Mouse (Mus musculus): Measurements from ENCODE around the gene Chrna5. TPM values are rescaled to one million over a fixed set of nuclear protein-coding genes. Genes with fewer than 3 reads are reported as not detected.
A peak's percentile ranks its signal among the peaks of the same experiment; 100 is the strongest.

Chrna5 gene
- polyA plus RNA-seq, 1 experiment from 2014 or later: 0.27 TPM

DNA sequence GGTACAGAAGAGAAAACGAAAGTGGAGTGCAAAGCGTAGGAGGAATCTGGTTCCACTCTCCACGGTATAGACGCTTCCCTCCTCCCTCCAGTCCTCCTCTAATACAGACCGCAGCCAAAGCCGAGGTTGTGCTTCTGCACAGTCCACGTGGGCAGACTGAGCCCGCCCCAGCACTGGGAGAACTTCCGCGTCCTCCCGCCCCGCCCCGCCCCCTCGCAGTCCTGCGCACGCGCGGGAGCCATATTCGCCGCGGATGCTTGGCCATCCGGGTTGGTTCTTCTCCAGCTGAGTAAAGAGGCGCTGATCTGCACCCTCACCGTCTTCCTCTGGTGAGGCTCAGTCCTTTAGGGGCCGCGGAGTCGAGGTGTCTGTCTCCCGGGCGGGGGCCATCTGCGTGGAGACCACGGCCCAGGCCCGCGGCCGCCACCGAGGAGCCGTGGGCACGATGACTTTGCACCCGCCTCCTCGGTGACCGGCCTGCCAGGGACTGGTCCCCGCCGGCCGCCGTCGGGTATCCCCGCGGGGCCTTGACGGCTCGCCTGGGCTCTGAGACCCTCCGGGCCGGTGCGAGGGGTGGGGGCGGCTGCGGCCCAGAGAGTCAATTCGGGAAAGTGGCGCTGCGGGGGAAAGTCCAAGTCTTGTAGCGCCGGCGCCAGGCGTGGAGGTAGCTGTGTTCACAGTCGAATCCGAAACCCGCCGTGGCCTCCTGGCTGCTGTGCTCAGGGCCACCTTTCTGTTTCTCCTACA lies 29.9 kb upstream of the Chrna5 start, which contains the start of the genes Psma4 and AY074887:
Gene Psma4, plus strand, starts transcription at position 216 of the 747 bp plus-strand sequence.
Gene AY074887, minus strand, starts transcription at position 424 of the 747 bp plus-strand sequence.
- under 1% methylated on average over 65 of the region's 65 CpGs for WGBS

GRCm38 (mm10) chr9:54961059-54961458 lies 19.6 kb upstream of the Chrna5 start:
- Histone ChIP-seq H3K4me3 (ENCODE audit: control insufficient read depth in 1 of 2, insufficient read depth in 1 of 2, low read depth in 1 of 2, low read length in 2 of 2) (no peak overlapping the region), H3K4me2 (ENCODE audit: low read length) (no peak overlapping the region), H3K4me1 (ENCODE audit: control insufficient read depth in 2 of 2, insufficient read depth in 2 of 2, low read length in 2 of 2) (no peaks in the 10 kb centered on the region), H3K36me3 (ENCODE audit: control insufficient read depth, insufficient read depth, low read length) (peaks cover 43% of the 10 kb centered on the region), H3K27me3 (ENCODE audit: control insufficient read depth, insufficient read depth, low read length) (no peaks in the 10 kb centered on the region), H3K9me3 (ENCODE audit: control insufficient read depth, low read length) (no peaks in the 10 kb centered on the region), H3K9ac (ENCODE audit: low read length) (no peak overlapping the region), H3K27ac (replicated peaks in 1 of 2; ENCODE audit: control insufficient read depth in 1 of 2, insufficient read depth in 1 of 2, low read depth in 2 of 2, low read length in 2 of 2) (no peak overlapping the region)
- WGBS: 87% methylated on average over 4 of the region's 4 CpGs
- no peak for ATAC-seq (ENCODE audit: insufficient number of reproducible peaks, insufficient read depth, low FRiP score, low read depth)

More for the DNA sequence above, 29.9 kb upstream of the Chrna5 start, which contains the start of the genes Psma4 and AY074887:
- H3K36me3 ChIP-seq (ENCODE audit: control insufficient read depth, insufficient read depth, low read length): peaks cover 43% of the 10 kb centered on the region
- H3K9me3 ChIP-seq (ENCODE audit: control insufficient read depth, low read length): no peaks in the 10 kb centered on the region
- H3K4me1 ChIP-seq (ENCODE audit: control insufficient read depth in 2 of 2, insufficient read depth in 2 of 2, low read length in 2 of 2): peaks cover 0 to 8% of the 10 kb centered on the region in 2 experiments; a peak in 2 of 4 replicates
- peak within 1 kb of the TSS; percentile 72 for H3K4me2 ChIP-seq (ENCODE audit: low read length)
- no peaks in the 10 kb centered on the region for H3K27me3 ChIP-seq (ENCODE audit: control insufficient read depth, insufficient read depth, low read length)
- H3K9ac ChIP-seq (ENCODE audit: low read length): peak within 1 kb of the TSS; percentile 91
- ATAC-seq (ENCODE audit: insufficient number of reproducible peaks, insufficient read depth, low FRiP score, low read depth): peak; percentile 99
- H3K4me3 ChIP-seq (ENCODE audit: control insufficient read depth in 1 of 2, insufficient read depth in 1 of 2, low read depth in 1 of 2, low read length in 2 of 2): peak within 1 kb of the TSS; percentile 95 to 98
- H3K27ac ChIP-seq (replicated peaks in 1 of 2; ENCODE audit: control insufficient read depth in 1 of 2, insufficient read depth in 1 of 2, low read depth in 2 of 2, low read length in 2 of 2): peak within 1 kb of the TSS; percentile 92 to 95

- Histone ChIP-seq H3K4me2 (ENCODE audit: low read length) (no peak overlapping the region), H3K27me3 (ENCODE audit: control insufficient read depth, insufficient read depth, low read length) (no peaks in the 10 kb centered on the region), H3K4me3 (ENCODE audit: control insufficient read depth in 1 of 2, insufficient read depth in 1 of 2, low read depth in 1 of 2, low read length in 2 of 2) (no peak overlapping the region), H3K27ac (replicated peaks in 1 of 2; ENCODE audit: control insufficient read depth in 1 of 2, insufficient read depth in 1 of 2, low read depth in 2 of 2, low read length in 2 of 2) (no peak overlapping the region), H3K36me3 (ENCODE audit: control insufficient read depth, insufficient read depth, low read length) (peaks cover 17% of the 10 kb centered on the region), H3K9me3 (ENCODE audit: control insufficient read depth, low read length) (0 out of 2 replicates have a peak, but pooled peaks cover 2% of the 10 kb centered on the region), H3K4me1 (ENCODE audit: control insufficient read depth in 2 of 2, insufficient read depth in 2 of 2, low read length in 2 of 2) (no peaks in the 10 kb centered on the region), H3K9ac (ENCODE audit: low read length) (no peak overlapping the region)
- no peak for ATAC-seq (ENCODE audit: insufficient number of reproducible peaks, insufficient read depth, low FRiP score, low read depth)
These were observed 17.0 kb upstream of the Chrna5 start for GRCm38 (mm10) chr9:54963669-54964068.

DNA sequence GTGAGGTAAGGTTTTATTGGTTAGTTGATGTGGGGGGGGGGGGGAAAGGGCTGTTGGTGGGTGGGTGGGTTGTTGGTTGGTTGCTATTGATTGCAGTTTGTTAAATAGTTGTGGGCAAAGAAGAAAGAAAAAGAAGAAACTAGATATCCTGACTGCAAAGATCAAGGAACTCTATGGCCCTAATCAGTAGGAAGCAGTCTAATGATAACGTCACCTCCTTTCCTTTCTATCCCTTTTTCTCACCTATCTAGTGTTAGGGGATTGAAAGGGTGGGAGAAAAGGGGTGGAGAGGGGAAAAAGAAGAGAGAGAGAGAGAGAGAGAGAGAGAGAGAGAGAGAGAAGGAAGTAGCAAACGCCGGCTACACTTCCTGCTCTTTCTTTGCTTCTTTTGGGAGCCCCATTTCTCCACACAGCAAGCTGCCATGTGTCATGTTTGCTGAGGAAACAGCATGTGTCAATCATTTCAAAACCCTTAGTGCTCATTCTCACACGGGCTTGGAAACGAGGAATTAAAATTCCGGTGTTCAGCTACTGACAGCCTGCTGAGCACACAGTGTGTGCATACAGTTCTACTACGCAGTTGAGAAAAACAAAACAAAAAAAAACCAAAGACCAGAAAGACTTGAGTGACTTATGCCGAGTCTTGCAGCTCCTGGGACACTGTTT lies 10.6 kb upstream of the Chrna5 start:
- Histone ChIP-seq H3K9ac (ENCODE audit: low read length) (no peak overlapping the region), H3K9me3 (ENCODE audit: control insufficient read depth, low read length) (0 out of 2 replicates have a peak, but pooled peaks cover 2% of the 10 kb centered on the region), H3K4me2 (ENCODE audit: low read length) (no peak overlapping the region), H3K4me1 (ENCODE audit: control insufficient read depth in 2 of 2, insufficient read depth in 2 of 2, low read length in 2 of 2) (no peaks in the 10 kb centered on the region), H3K36me3 (ENCODE audit: control insufficient read depth, insufficient read depth, low read length) (no peaks in the 10 kb centered on the region), H3K4me3 (ENCODE audit: control insufficient read depth in 1 of 2, insufficient read depth in 1 of 2, low read depth in 1 of 2, low read length in 2 of 2) (no peak overlapping the region), H3K27me3 (ENCODE audit: control insufficient read depth, insufficient read depth, low read length) (no peaks in the 10 kb centered on the region), H3K27ac (replicated peaks in 1 of 2; ENCODE audit: control insufficient read depth in 1 of 2, insufficient read depth in 1 of 2, low read depth in 2 of 2, low read length in 2 of 2) (no peak overlapping the region)
- WGBS: 52% methylated on average over 8 of the region's 8 CpGs
- no peak for ATAC-seq (ENCODE audit: insufficient number of reproducible peaks, insufficient read depth, low FRiP score, low read depth)

- peaks cover 48% of the 10 kb centered on the region for H3K27me3 ChIP-seq (ENCODE audit: control insufficient read depth, insufficient read depth, low read length)
- H3K4me2 ChIP-seq (ENCODE audit: low read length): peak overlapping the region; percentile 98
- no peaks in the 10 kb centered on the region for H3K36me3 ChIP-seq (ENCODE audit: control insufficient read depth, insufficient read depth, low read length)
- H3K4me3 ChIP-seq (ENCODE audit: control insufficient read depth in 1 of 2, insufficient read depth in 1 of 2, low read depth in 1 of 2, low read length in 2 of 2): peak overlapping the region; percentile 59 to 64
- no peaks in the 10 kb centered on the region for H3K9me3 ChIP-seq (ENCODE audit: control insufficient read depth, low read length)
- H3K9ac ChIP-seq (ENCODE audit: low read length): peak overlapping the region; percentile 68
- under 1% methylated on average over 79 of the region's 85 CpGs for WGBS
- H3K27ac ChIP-seq (replicated peaks in 1 of 2; ENCODE audit: control insufficient read depth in 1 of 2, insufficient read depth in 1 of 2, low read depth in 2 of 2, low read length in 2 of 2): no peak overlapping the region
- H3K4me1 ChIP-seq (ENCODE audit: control insufficient read depth in 2 of 2, insufficient read depth in 2 of 2, low read length in 2 of 2): peaks cover 2 to 11% of the 10 kb centered on the region in 2 experiments; a peak in 3 of 4 replicates
- peak; percentile 59 for ATAC-seq (ENCODE audit: insufficient number of reproducible peaks, insufficient read depth, low FRiP score, low read depth)
These were observed 861 bp downstream of the Chrna5 start for GRCm38 (mm10) chr9:54981291-54982191.

- Histone ChIP-seq H3K27me3 (ENCODE audit: control insufficient read depth, insufficient read depth, low read length) (peaks cover 48% of the 10 kb centered on the region), H3K4me1 (ENCODE audit: control insufficient read depth in 2 of 2, insufficient read depth in 2 of 2, low read length in 2 of 2) (peaks cover 2 to 11% of the 10 kb centered on the region in 2 experiments; a peak in 3 of 4 replicates), H3K27ac (replicated peaks in 1 of 2; ENCODE audit: control insufficient read depth in 1 of 2, insufficient read depth in 1 of 2, low read depth in 2 of 2, low read length in 2 of 2) (no peak overlapping the region), H3K4me3 (ENCODE audit: control insufficient read depth in 1 of 2, insufficient read depth in 1 of 2, low read depth in 1 of 2, low read length in 2 of 2) (peak overlapping the region in 1 of 2 experiments; percentile 59; a peak in 2 of 4 replicates), H3K4me2 (ENCODE audit: low read length) (peak overlapping the region; percentile 98), H3K36me3 (ENCODE audit: control insufficient read depth, insufficient read depth, low read length) (no peaks in the 10 kb centered on the region), H3K9me3 (ENCODE audit: control insufficient read depth, low read length) (no peaks in the 10 kb centered on the region), H3K9ac (ENCODE audit: low read length) (no peak overlapping the region)
- WGBS: 19% methylated on average over 7 of the region's 7 CpGs
- ATAC-seq (ENCODE audit: insufficient number of reproducible peaks, insufficient read depth, low FRiP score, low read depth): no peak
These were observed 1.7 kb downstream of the Chrna5 start for GRCm38 (mm10) chr9:54982401-54982800.

DNA sequence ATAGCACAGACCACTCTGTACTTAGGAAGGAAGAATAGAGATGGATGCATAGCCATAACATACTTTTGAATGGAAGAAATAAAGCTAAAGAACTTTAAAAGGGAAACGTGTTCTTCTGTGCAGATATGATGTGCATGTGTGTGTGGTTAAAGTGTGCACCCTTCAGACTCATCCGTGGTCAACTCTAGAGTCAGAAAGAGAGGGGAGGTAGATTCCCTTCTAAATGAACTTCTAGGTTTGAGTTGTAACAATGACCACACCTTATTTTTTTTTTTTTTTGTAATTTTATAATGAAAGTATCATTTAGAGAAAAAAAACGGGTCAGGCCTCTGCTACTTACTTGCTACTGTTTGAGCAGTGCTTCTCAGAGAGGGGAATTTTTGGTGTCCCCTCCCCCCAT lies 9.7 kb downstream of the Chrna5 start:
- WGBS: 69% methylated on average over 3 of the region's 3 CpGs
- H3K9ac ChIP-seq (ENCODE audit: low read length): no peak overlapping the region
- no peak overlapping the region for H3K4me3 ChIP-seq (ENCODE audit: control insufficient read depth in 1 of 2, insufficient read depth in 1 of 2, low read depth in 1 of 2, low read length in 2 of 2)
- H3K4me2 ChIP-seq (ENCODE audit: low read length): no peak overlapping the region
- H3K4me1 ChIP-seq (ENCODE audit: control insufficient read depth in 2 of 2, insufficient read depth in 2 of 2, low read length in 2 of 2): no peaks in the 10 kb centered on the region
- no peak overlapping the region for H3K27ac ChIP-seq (replicated peaks in 1 of 2; ENCODE audit: control insufficient read depth in 1 of 2, insufficient read depth in 1 of 2, low read depth in 2 of 2, low read length in 2 of 2)
- ATAC-seq (ENCODE audit: insufficient number of reproducible peaks, insufficient read depth, low FRiP score, low read depth): no peak
- no peaks in the 10 kb centered on the region for H3K36me3 ChIP-seq (ENCODE audit: control insufficient read depth, insufficient read depth, low read length)
- H3K27me3 ChIP-seq (ENCODE audit: control insufficient read depth, insufficient read depth, low read length): no peaks in the 10 kb centered on the region
- H3K9me3 ChIP-seq (ENCODE audit: control insufficient read depth, low read length): no peaks in the 10 kb centered on the region

All from heart, embryonic 14.5 days (tissue).